Mouse (Mus musculus): ENCODE measurements around the gene Prss53. TPM values are rescaled to one million over a fixed set of nuclear protein-coding genes. Genes with fewer than 3 reads are reported as not detected.

The Prss53 gene
- polyA plus RNA-seq, 1 experiment from 2014 or later: 0.36 TPM

GRCm38 (mm10) chr7:127870136-127870821, 20.5 kb downstream of the Prss53 start:
- H3K4me1 ChIP-seq (ENCODE audit: control insufficient read depth, insufficient read depth, low read length): peaks cover 10% of the 10 kb centered on the region
- H3K9me3 ChIP-seq (ENCODE audit: control insufficient read depth, low read length): no peaks in the 10 kb centered on the region
- no peak overlapping the region for H3K4me2 ChIP-seq
- H3K36me3 ChIP-seq (ENCODE audit: control insufficient read depth, insufficient read depth, low read length): peaks cover 17% of the 10 kb centered on the region; the same call in 1 of the 2 replicates
- no peak for ATAC-seq (ENCODE audit: low FRiP score)
- no peak overlapping the region for H3K4me3 ChIP-seq (ENCODE audit: low read depth, low read length)
- H3K9ac ChIP-seq (ENCODE audit: low read length): no peak overlapping the region
- WGBS: 80% methylated on average over 5 of the region's 5 CpGs
- H3K27me3 ChIP-seq (ENCODE audit: control insufficient read depth, insufficient read depth, low read length): no peaks in the 10 kb centered on the region
- DNase-seq (ENCODE audit: low spot score, missing footprints): no peak
- H3K27ac ChIP-seq (ENCODE audit: low read depth, low read length): no peak overlapping the region

- peaks cover 17% of the 10 kb centered on the region; the same call in 1 of the 2 replicates for H3K36me3 ChIP-seq (ENCODE audit: control insufficient read depth, insufficient read depth, low read length)
- WGBS: 76% methylated on average over 3 of the region's 3 CpGs
- no peak for ATAC-seq (ENCODE audit: low FRiP score)
Observed at GRCm38 (mm10) chr7:127869149-127869810, 21.5 kb downstream of the Prss53 start.

GRCm38 (mm10) chr7:127867641-127868040, 23.1 kb downstream of the Prss53 start:
- H3K36me3 ChIP-seq (ENCODE audit: control insufficient read depth, insufficient read depth, low read length): peaks cover 17% of the 10 kb centered on the region; the same call in 1 of the 2 replicates
- no peak overlapping the region for H3K9ac ChIP-seq (ENCODE audit: low read length)
- H3K9me3 ChIP-seq (ENCODE audit: control insufficient read depth, low read length): no peaks in the 10 kb centered on the region
- 97% methylated on average over 18 of the region's 18 CpGs for WGBS
- DNase-seq (ENCODE audit: low spot score, missing footprints) (no peak), ATAC-seq (ENCODE audit: low FRiP score) (no peak)
- no peaks in the 10 kb centered on the region for H3K27me3 ChIP-seq (ENCODE audit: control insufficient read depth, insufficient read depth, low read length)
- no peak overlapping the region for H3K4me3 ChIP-seq (ENCODE audit: low read depth, low read length)
- no peak overlapping the region for H3K27ac ChIP-seq (ENCODE audit: low read depth, low read length)
- H3K4me2 ChIP-seq: no peak overlapping the region
- H3K4me1 ChIP-seq (ENCODE audit: control insufficient read depth, insufficient read depth, low read length): no peaks in the 10 kb centered on the region

More at GRCm38 (mm10) chr7:127869149-127869810, 21.5 kb downstream of the Prss53 start:
- Histone ChIP-seq H3K27ac (ENCODE audit: low read depth, low read length) (no peak overlapping the region), H3K4me1 (ENCODE audit: control insufficient read depth, insufficient read depth, low read length) (peaks cover 6% of the 10 kb centered on the region), H3K27me3 (ENCODE audit: control insufficient read depth, insufficient read depth, low read length) (no peaks in the 10 kb centered on the region), H3K9ac (ENCODE audit: low read length) (no peak overlapping the region), H3K9me3 (ENCODE audit: control insufficient read depth, low read length) (no peaks in the 10 kb centered on the region), H3K4me3 (ENCODE audit: low read depth, low read length) (no peak overlapping the region), H3K4me2 (no peak overlapping the region)
- no peak for DNase-seq (ENCODE audit: low spot score, missing footprints)

- H3K36me3 ChIP-seq (ENCODE audit: control insufficient read depth, insufficient read depth, low read length): peaks cover 17% of the 10 kb centered on the region; the same call in 1 of the 2 replicates
Observed at GRCm38 (mm10) chr7:127866434-127866833, 24.3 kb downstream of the Prss53 start.

GRCm38 (mm10) chr7:127858258-127858657, 32.5 kb downstream of the Prss53 start:
- DNase-seq (ENCODE audit: low spot score, missing footprints): peak; percentile 37
- Histone ChIP-seq H3K4me1 (ENCODE audit: control insufficient read depth, insufficient read depth, low read length) (no peaks in the 10 kb centered on the region), H3K4me2 (no peak overlapping the region), H3K4me3 (ENCODE audit: low read depth, low read length) (no peak overlapping the region), H3K27ac (ENCODE audit: low read depth, low read length) (no peak overlapping the region), H3K36me3 (ENCODE audit: control insufficient read depth, insufficient read depth, low read length) (no peaks in the 10 kb centered on the region), H3K9me3 (ENCODE audit: control insufficient read depth, low read length) (no peaks in the 10 kb centered on the region), H3K9ac (ENCODE audit: low read length) (no peak overlapping the region), H3K27me3 (ENCODE audit: control insufficient read depth, insufficient read depth, low read length) (no peaks in the 10 kb centered on the region)
- 96% methylated on average over 6 of the region's 6 CpGs for WGBS
- no peak for ATAC-seq (ENCODE audit: low FRiP score)

More at GRCm38 (mm10) chr7:127866434-127866833, 24.3 kb downstream of the Prss53 start:
- Histone ChIP-seq H3K27me3 (ENCODE audit: control insufficient read depth, insufficient read depth, low read length) (no peaks in the 10 kb centered on the region), H3K4me1 (ENCODE audit: control insufficient read depth, insufficient read depth, low read length) (no peaks in the 10 kb centered on the region), H3K9me3 (ENCODE audit: control insufficient read depth, low read length) (no peaks in the 10 kb centered on the region), H3K9ac (ENCODE audit: low read length) (no peak overlapping the region), H3K4me2 (no peak overlapping the region), H3K27ac (ENCODE audit: low read depth, low read length) (no peak overlapping the region), H3K4me3 (ENCODE audit: low read depth, low read length) (no peak overlapping the region)
- ATAC-seq (ENCODE audit: low FRiP score) (no peak), DNase-seq (ENCODE audit: low spot score, missing footprints) (no peak)
- whole genome bisulfite sequencing: 95% methylated on average over 12 of the region's 12 CpGs

GRCm38 (mm10) chr7:127850906-127851305, 39.9 kb downstream of the Prss53 start:
- Histone ChIP-seq H3K4me1 (ENCODE audit: control insufficient read depth, insufficient read depth, low read length) (no peaks in the 10 kb centered on the region), H3K27ac (ENCODE audit: low read depth, low read length) (no peak overlapping the region), H3K27me3 (ENCODE audit: control insufficient read depth, insufficient read depth, low read length) (no peaks in the 10 kb centered on the region), H3K4me2 (no peak overlapping the region), H3K9me3 (ENCODE audit: control insufficient read depth, low read length) (no peaks in the 10 kb centered on the region), H3K4me3 (ENCODE audit: low read depth, low read length) (no peak overlapping the region), H3K9ac (ENCODE audit: low read length) (no peak overlapping the region), H3K36me3 (ENCODE audit: control insufficient read depth, insufficient read depth, low read length) (no peaks in the 10 kb centered on the region)
- peak; percentile 33 for DNase-seq (ENCODE audit: low spot score, missing footprints)
- 76% methylated on average over 5 of the region's 5 CpGs for WGBS
- no peak for ATAC-seq (ENCODE audit: low FRiP score)

- no peak overlapping the region for H3K4me3 ChIP-seq (ENCODE audit: low read depth, low read length)
Observed at GRCm38 (mm10) chr7:127849973-127850875, 40.5 kb downstream of the Prss53 start.

GRCm38 (mm10) chr7:127842001-127842718, 48.6 kb downstream of the Prss53 start:
- Histone ChIP-seq H3K36me3 (ENCODE audit: control insufficient read depth, insufficient read depth, low read length) (no peaks in the 10 kb centered on the region), H3K4me3 (ENCODE audit: low read depth, low read length) (peak overlapping the region; percentile 65), H3K4me2 (peak overlapping the region; percentile 100), H3K4me1 (ENCODE audit: control insufficient read depth, insufficient read depth, low read length) (peaks cover 6% of the 10 kb centered on the region), H3K27ac (ENCODE audit: low read depth, low read length) (no peak overlapping the region), H3K9me3 (ENCODE audit: control insufficient read depth, low read length) (no peaks in the 10 kb centered on the region), H3K9ac (ENCODE audit: low read length) (peak overlapping the region; percentile 62), H3K27me3 (ENCODE audit: control insufficient read depth, insufficient read depth, low read length) (no peaks in the 10 kb centered on the region)
- WGBS: under 1% methylated on average over 40 of the region's 40 CpGs
- DNase-seq (ENCODE audit: low spot score, missing footprints): peak; percentile 95
- ATAC-seq (ENCODE audit: low FRiP score): peak; percentile 61

More at GRCm38 (mm10) chr7:127849973-127850875, 40.5 kb downstream of the Prss53 start:
- H3K27me3 ChIP-seq (ENCODE audit: control insufficient read depth, insufficient read depth, low read length): no peaks in the 10 kb centered on the region
- DNase-seq (ENCODE audit: low spot score, missing footprints) (peak; percentile 56), ATAC-seq (ENCODE audit: low FRiP score) (no peak)
- no peaks in the 10 kb centered on the region for H3K4me1 ChIP-seq (ENCODE audit: control insufficient read depth, insufficient read depth, low read length)
- no peaks in the 10 kb centered on the region for H3K36me3 ChIP-seq (ENCODE audit: control insufficient read depth, insufficient read depth, low read length)
- H3K4me2 ChIP-seq: no peak overlapping the region
- no peaks in the 10 kb centered on the region for H3K9me3 ChIP-seq (ENCODE audit: control insufficient read depth, low read length)
- H3K27ac ChIP-seq (ENCODE audit: low read depth, low read length): no peak overlapping the region
- WGBS: 74% methylated on average over 6 of the region's 6 CpGs
- H3K9ac ChIP-seq (ENCODE audit: low read length): no peak overlapping the region

All from midbrain, embryonic 11.5 days (tissue).